ENCODE assay signal across 8 mouse cellular contexts in the genomic region with DNA sequence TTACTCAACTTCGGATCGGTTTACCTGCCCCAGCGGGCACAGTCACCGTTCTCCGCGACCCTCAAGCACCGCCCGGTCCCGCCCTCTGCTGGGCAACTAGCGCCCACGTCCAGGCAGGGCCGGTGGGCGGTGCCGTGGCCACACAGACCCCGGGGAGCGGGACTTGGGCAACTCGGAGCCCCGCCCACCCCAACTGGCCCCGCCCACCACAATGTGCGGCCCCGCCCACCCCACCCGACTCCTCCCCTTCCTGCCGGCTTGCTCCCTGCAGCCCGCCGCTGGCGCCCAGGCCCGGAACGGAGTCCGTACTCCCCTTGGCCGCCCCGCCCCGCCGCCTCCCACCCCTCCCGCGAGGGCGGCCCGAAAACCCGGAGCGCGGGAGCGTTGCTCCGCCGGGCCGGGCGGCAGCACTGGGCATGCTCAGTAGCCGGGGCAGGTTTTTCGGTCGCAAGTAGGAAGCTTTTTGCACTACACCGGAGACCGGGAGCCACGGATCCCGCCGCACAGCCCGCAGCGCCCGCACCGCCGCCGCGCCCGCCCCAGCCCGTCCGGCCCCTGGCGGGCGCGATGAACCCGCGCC.
DNase-seq lines count a peak whose midpoint lies in the region; ATAC-seq and TF ChIP-seq lines count a peak whose summit lies in the region.

No protein-coding gene starts in this region.

- peak; percentile 60 for TF ChIP-seq CTCF in gastrocnemius, adult 2 months (IDR thresholded peaks at IDR 0.05)
- peak; percentile 59 for TF ChIP-seq CTCF in hindbrain, postnatal 0 days (IDR thresholded peaks at IDR 0.05; ENCODE audit: low read depth)
- peak; percentile 45 for TF ChIP-seq CTCF in left cerebral cortex, adult 2 months (IDR thresholded peaks at IDR 0.05)

- intact Hi-C loops in gastrocnemius, adult 2 months (cut with DNase I): loop anchor here (5.0 to 10.0 kb wide), 4 partner anchors 41 to 746 kb away; no protein-coding TSS in a partner anchor
- intact Hi-C loops in left cerebral cortex, adult 2 months (cut with DNase I): loop anchor here (5.0 kb wide), 1 partner anchor 609 kb away; no protein-coding TSS in a partner anchor

- no peaks in the 10 kb centered on the region for H3K27me3 ChIP-seq in hindbrain, postnatal 0 days (ENCODE audit: insufficient read depth, low read length)

- ATAC-seq in activated CD4-positive, CD25-positive, alpha-beta regulatory T cell, adult 4 months: peak; percentile 64
- peak; percentile 73 for ATAC-seq in common myeloid progenitor, adult 5-6 weeks (replicated peaks; ENCODE audit: low read depth, poor library complexity, severe bottlenecking)
- ATAC-seq in hindbrain, postnatal 0 days: peak; percentile 96
- ATAC-seq in megakaryocyte, adult 5-6 weeks (ENCODE audit: poor library complexity, severe bottlenecking): peak; percentile 78

- H3K27ac ChIP-seq in gastrocnemius, adult 2 months: peak overlapping the region; percentile 93
- H3K27ac ChIP-seq in hindbrain, postnatal 0 days: peak overlapping the region; percentile 74
- no peak overlapping the region for H3K27ac ChIP-seq in left cerebral cortex, adult 2 months

- peak overlapping the region; percentile 79 for H3K9ac ChIP-seq in hindbrain, postnatal 0 days (replicated peaks; ENCODE audit: low read length)

- no peaks in the 10 kb centered on the region for H3K9me3 ChIP-seq in hindbrain, postnatal 0 days (ENCODE audit: low read length)

- H3K4me1 ChIP-seq in hindbrain, postnatal 0 days (ENCODE audit: insufficient read depth, low read length): 0 out of 2 replicates have a peak, but pooled peaks cover 10% of the 10 kb centered on the region

- peak; percentile 98 for DNase-seq in gastrocnemius, adult 2 months
- DNase-seq in hindbrain, postnatal 0 days (ENCODE audit: low spot score): peak; percentile 94
- peak; percentile 84 to 85 for DNase-seq in left cerebral cortex, adult 2 months (ENCODE audit: extremely low spot score in 1 of 2, low spot score in 2 of 2)
- peak; percentile 88 for DNase-seq in right cerebral cortex, adult 18-20 months
- peak; percentile 91 for DNase-seq in urinary bladder, adult 2 months (ENCODE audit: low spot score)

- peak overlapping the region; percentile 96 for H3K4me2 ChIP-seq in hindbrain, postnatal 0 days (ENCODE audit: low read depth, low read length)

- H3K36me3 ChIP-seq in hindbrain, postnatal 0 days (ENCODE audit: insufficient read depth, low read length): no peaks in the 10 kb centered on the region

- H3K4me3 ChIP-seq in gastrocnemius, adult 2 months: peak overlapping the region; percentile 98
- H3K4me3 ChIP-seq in hindbrain, postnatal 0 days (ENCODE audit: low read length): peak overlapping the region; percentile 92
- peak overlapping the region; percentile 86 for H3K4me3 ChIP-seq in left cerebral cortex, adult 2 months

- WGBS in hindbrain, postnatal 0 days: under 1% methylated on average over 62 of the region's 68 CpGs
